Mouse (Mus musculus) heart, postnatal 10 days (tissue): ENCODE data around the gene Nxf3. TPM values are rescaled to one million over a fixed set of nuclear protein-coding genes. Genes with fewer than 3 reads are reported as not detected.

Experiments used
- total RNA-seq, 2 experiments: library from RNA; stranded (reverse); gene quantifications; 2 replicates each; pipeline ENCODE4 v1.2.3; 2021

The Nxf3 gene
- total RNA-seq, 2 experiments from 2014 or later = not detected

Other genes with a start within 250 kb of the Nxf3 start
- gene Gprasp2, start 246.2 kb downstream of the Nxf3 start, total RNA-seq = 1 to 10 TPM; 3.7 to 7.3 TPM
- 10 to 100 TPM in 1 of 2 experiments, 1 to 10 TPM in 1; 9.4 to 13.4 TPM for gene Arxes2, start 91.4 kb downstream of the Nxf3 start, total RNA-seq
- gene Arxes1, start 51.9 kb downstream of the Nxf3 start, total RNA-seq = 1 to 10 TPM; 4.5 to 6.2 TPM
- gene Bex2, start 17.0 kb downstream of the Nxf3 start, total RNA-seq = 1 to 10 TPM in 1 of 2 experiments, under 1 TPM in 1; 0.31 to 1.2 TPM
- 1 to 10 TPM; 5.1 to 8.4 TPM for gene Bex4, start 53.7 kb upstream of the Nxf3 start, total RNA-seq
- gene Tceal8, start 87.1 kb upstream of the Nxf3 start, total RNA-seq = 10 to 100 TPM; 57.8 to 61.6 TPM
- gene Tceal5, start 118.6 kb upstream of the Nxf3 start, total RNA-seq = 1 to 10 TPM; 5.6 to 6.5 TPM
- 10 to 100 TPM in 1 of 2 experiments, 1 to 10 TPM in 1; 5.3 to 19.6 TPM for gene Tceal7, start 129.5 kb upstream of the Nxf3 start, total RNA-seq
- 10 to 100 TPM; 30.4 to 36.3 TPM for gene Bex1, start 130.3 kb upstream of the Nxf3 start, total RNA-seq
- 100 to 1,000 TPM in 1 of 2 experiments, 10 to 100 TPM in 1; 99.6 to 103 TPM for gene Tceal9, start 159.8 kb upstream of the Nxf3 start, total RNA-seq
- gene Bex3, start 185.0 kb upstream of the Nxf3 start, total RNA-seq = 10 to 100 TPM; 84.6 to 84.9 TPM